Mouse (Mus musculus) megakaryocyte, embryonic 14.5 days (primary cell): Measurements from ENCODE around the gene Shisa7.

ENCODE experiments used
- FLI1 ChIP-seq: IDR thresholded peaks from 2 replicates; pipeline ENCODE4 v1.6.1; 2012; ENCODE audit warnings: low read length, inconsistent platforms, mixed read lengths
- GATA1 ChIP-seq: IDR thresholded peaks from 3 replicates; pipeline ENCODE4 v1.6.1; 2012; ENCODE audit warnings: mixed read lengths, low read length, inconsistent platforms, borderline replicate concordance

DNA sequence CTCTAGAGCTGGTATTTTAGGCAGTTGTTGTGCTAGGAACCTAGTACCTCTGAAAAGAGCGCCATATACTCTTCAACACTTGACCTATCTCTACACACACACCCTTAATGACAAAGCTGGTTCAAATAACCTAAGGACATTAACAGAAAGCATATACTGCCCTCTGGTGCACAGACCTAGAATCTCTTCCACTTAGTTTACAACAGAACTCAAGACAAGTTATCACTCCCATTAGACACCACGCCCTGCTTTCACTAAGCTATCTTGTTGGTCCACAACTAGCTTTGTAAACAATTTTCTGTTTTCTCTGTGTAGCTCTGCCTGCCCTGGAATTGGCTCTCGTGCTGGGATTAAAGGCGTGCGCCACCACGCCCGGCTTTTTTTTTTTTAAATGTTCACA, 37.8 kb downstream of the Shisa7 start:
- TF ChIP-seq FLI1 (no peak), GATA1 (no peak)
